Mouse (Mus musculus): Measurements from ENCODE around the gene Tmem139. TPM values are rescaled to one million over a fixed set of nuclear protein-coding genes. Genes with fewer than 3 reads are reported as not detected.
A peak's percentile ranks its signal among the peaks of the same experiment; 100 is the strongest.

Gene Tmem139
- polyA plus RNA-seq (2014; fragmentation: Nextera tagmentation; extraction: Ambion mirVana) = 0.27 and 0.35 TPM in 2 replicates

DNA sequence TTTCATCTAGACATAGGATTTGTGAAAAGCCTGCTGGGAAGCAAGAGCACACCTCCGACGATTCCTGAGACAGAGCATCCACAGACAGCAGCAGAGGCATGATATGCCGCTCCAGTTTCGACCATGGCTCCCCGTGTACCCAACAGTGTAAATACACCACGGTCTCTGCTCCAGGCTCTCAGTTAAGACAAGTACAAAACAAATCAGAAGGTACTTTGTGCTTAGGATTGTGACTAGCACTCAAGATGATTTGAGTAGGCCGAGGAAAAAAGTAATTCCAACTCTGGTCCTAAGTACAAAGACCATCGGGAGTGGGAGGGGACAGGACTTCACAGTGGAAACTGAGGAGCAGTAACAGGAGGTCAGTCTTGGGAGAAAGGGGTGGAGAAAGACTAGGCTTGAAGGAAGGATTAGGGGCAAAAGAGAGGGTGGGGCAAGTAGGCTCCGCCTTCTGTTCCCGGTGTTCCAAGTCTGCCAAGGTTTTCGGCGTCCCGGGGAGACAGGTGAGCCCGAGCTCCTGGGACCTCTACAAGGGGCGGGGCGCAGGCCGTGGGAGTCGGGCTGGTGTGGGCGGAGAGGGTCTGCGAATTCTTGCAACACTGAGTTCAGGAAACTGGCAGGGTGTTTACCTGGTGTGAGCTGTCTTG lies at the start of gene Tmem139:
Tmem139 (plus strand) TSS at position 447 of the 647 bp plus-strand sequence.
- Histone ChIP-seq H3K4me3 (ENCODE audit: low read depth, low read length) (no peak within 1 kb of the TSS), H3K9me3 (ENCODE audit: control insufficient read depth, low read length) (no peaks in the 10 kb centered on the region), H3K27ac (ENCODE audit: low read depth, low read length) (no peak within 1 kb of the TSS), H3K36me3 (ENCODE audit: control insufficient read depth, insufficient read depth, low read length) (no peaks in the 10 kb centered on the region), H3K27me3 (ENCODE audit: control insufficient read depth, insufficient read depth, low read length) (no peaks in the 10 kb centered on the region), H3K9ac (ENCODE audit: low read length) (no peak within 1 kb of the TSS), H3K4me1 (ENCODE audit: control insufficient read depth, insufficient read depth, low read length) (0 out of 2 replicates have a peak, but pooled peaks cover 2% of the 10 kb centered on the region), H3K4me2 (ENCODE audit: low read depth) (no peak within 1 kb of the TSS)
- DNase-seq (ENCODE audit: low spot score) = no peak
- ATAC-seq (ENCODE audit: insufficient read depth, low FRiP score, low TSS enrichment) = no peak
- 16% methylated on average over 20 of the region's 20 CpGs for WGBS

DNA sequence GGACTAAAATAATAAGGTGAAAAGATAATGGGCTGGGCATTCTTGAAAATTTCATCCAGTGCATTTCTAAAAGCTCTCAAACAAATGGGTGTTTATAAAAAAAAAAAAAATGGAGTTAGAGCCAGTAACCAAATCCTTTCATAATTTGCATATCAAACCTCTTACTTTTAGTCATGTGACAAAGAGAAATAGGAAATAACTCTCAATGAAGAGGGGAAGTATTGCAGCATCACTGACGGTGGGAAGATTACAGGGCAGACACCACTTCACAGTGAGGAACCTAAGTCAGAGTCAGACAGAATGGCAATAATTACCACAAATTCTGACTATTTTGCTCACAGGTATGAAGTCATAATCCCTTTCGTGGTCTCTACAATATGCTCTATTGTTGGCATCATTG lies 46.7 kb upstream of the Tmem139 start, which contains the start of gene Tas2r144:
Tas2r144 (plus strand) TSS at position 301 of the 400 bp plus-strand sequence.
- Histone ChIP-seq H3K9me3 (ENCODE audit: control insufficient read depth, low read length) (no peaks in the 10 kb centered on the region), H3K27ac (ENCODE audit: low read depth, low read length) (no peak within 1 kb of the TSS), H3K4me2 (ENCODE audit: low read depth) (no peak within 1 kb of the TSS), H3K36me3 (ENCODE audit: control insufficient read depth, insufficient read depth, low read length) (no peaks in the 10 kb centered on the region), H3K9ac (ENCODE audit: low read length) (no peak within 1 kb of the TSS), H3K4me3 (ENCODE audit: low read depth, low read length) (no peak within 1 kb of the TSS), H3K4me1 (ENCODE audit: control insufficient read depth, insufficient read depth, low read length) (no peaks in the 10 kb centered on the region), H3K27me3 (ENCODE audit: control insufficient read depth, insufficient read depth, low read length) (no peaks in the 10 kb centered on the region)
- WGBS = 91% methylated on average over 2 of the region's 2 CpGs
- DNase-seq (ENCODE audit: low spot score) (no peak), ATAC-seq (ENCODE audit: insufficient read depth, low FRiP score, low TSS enrichment) (no peak)

- no peaks in the 10 kb centered on the region for H3K9me3 ChIP-seq (ENCODE audit: control insufficient read depth, low read length)
- 61% methylated on average over 3 of the region's 3 CpGs for WGBS
- no peak overlapping the region for H3K9ac ChIP-seq (ENCODE audit: low read length)
- H3K27me3 ChIP-seq (ENCODE audit: control insufficient read depth, insufficient read depth, low read length) = no peaks in the 10 kb centered on the region
- H3K27ac ChIP-seq (ENCODE audit: low read depth, low read length) = no peak overlapping the region
- H3K4me1 ChIP-seq (ENCODE audit: control insufficient read depth, insufficient read depth, low read length) = no peaks in the 10 kb centered on the region
- H3K36me3 ChIP-seq (ENCODE audit: control insufficient read depth, insufficient read depth, low read length) = no peaks in the 10 kb centered on the region
- no peak overlapping the region for H3K4me3 ChIP-seq (ENCODE audit: low read depth, low read length)
- no peak overlapping the region for H3K4me2 ChIP-seq (ENCODE audit: low read depth)
- ATAC-seq (ENCODE audit: insufficient read depth, low FRiP score, low TSS enrichment) (no peak), DNase-seq (ENCODE audit: low spot score) (no peak)
These were observed 39.5 kb upstream of the Tmem139 start for GRCm38 (mm10) chr6:42222286-42222685.

GRCm38 (mm10) chr6:42225046-42225445 lies 36.7 kb upstream of the Tmem139 start:
- ATAC-seq (ENCODE audit: insufficient read depth, low FRiP score, low TSS enrichment) = no peak
- no peaks in the 10 kb centered on the region for H3K36me3 ChIP-seq (ENCODE audit: control insufficient read depth, insufficient read depth, low read length)
- H3K9ac ChIP-seq (ENCODE audit: low read length) = no peak overlapping the region
- no peak overlapping the region for H3K4me2 ChIP-seq (ENCODE audit: low read depth)
- H3K27ac ChIP-seq (ENCODE audit: low read depth, low read length) = no peak overlapping the region
- no peaks in the 10 kb centered on the region for H3K4me1 ChIP-seq (ENCODE audit: control insufficient read depth, insufficient read depth, low read length)
- DNase-seq (ENCODE audit: low spot score) = no peak
- H3K4me3 ChIP-seq (ENCODE audit: low read depth, low read length) = no peak overlapping the region
- H3K9me3 ChIP-seq (ENCODE audit: control insufficient read depth, low read length) = no peaks in the 10 kb centered on the region
- WGBS = 79% methylated on average over 4 of the region's 4 CpGs
- H3K27me3 ChIP-seq (ENCODE audit: control insufficient read depth, insufficient read depth, low read length) = no peaks in the 10 kb centered on the region

DNA sequence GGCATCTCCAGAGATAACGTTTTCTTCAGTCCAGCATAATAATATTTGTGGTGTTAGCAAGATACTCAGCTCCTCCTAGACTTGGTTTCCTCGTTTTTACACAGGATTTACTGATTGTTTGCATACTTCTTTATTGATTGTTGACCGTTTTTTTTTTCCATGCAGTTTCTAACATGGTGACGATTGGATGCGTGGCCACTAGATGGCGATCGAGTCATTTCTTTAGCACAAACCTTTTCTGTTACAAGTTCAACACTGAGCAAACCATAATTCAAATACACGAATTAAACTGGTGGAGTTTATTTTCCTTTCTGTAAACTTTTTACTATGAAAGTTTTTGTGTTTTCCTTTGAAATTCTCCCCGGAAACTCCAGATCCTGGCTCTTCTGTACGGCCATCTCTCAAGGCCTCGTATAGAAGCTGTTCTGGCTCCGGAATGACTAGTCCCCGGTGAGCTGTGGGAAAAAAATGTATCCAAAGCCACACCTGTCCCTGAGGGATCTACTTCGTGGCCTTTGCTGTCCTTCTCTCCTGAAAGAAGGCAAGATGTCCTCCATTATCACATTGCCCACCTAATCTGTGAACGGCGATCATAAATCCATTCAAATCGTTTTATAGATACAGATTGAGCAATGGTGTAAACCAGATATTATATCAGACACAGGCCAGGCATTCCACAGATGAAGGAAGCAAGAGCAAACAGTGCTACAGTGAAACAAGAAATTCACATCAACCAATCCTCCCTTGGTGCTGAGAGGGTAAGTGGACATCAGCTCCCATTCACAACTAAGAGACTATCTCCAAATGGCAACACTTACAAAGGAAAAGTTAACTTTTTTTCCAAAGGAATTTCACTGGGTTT lies 34.3 kb upstream of the Tmem139 start:
- H3K4me3 ChIP-seq (ENCODE audit: low read depth, low read length) = no peak overlapping the region
- no peak for ATAC-seq (ENCODE audit: insufficient read depth, low FRiP score, low TSS enrichment)

GRCm38 (mm10) chr6:42229610-42230009 lies 32.2 kb upstream of the Tmem139 start:
- Histone ChIP-seq H3K27ac (ENCODE audit: low read depth, low read length) (no peak overlapping the region), H3K9ac (ENCODE audit: low read length) (no peak overlapping the region), H3K9me3 (ENCODE audit: control insufficient read depth, low read length) (no peaks in the 10 kb centered on the region), H3K36me3 (ENCODE audit: control insufficient read depth, insufficient read depth, low read length) (no peaks in the 10 kb centered on the region), H3K27me3 (ENCODE audit: control insufficient read depth, insufficient read depth, low read length) (no peaks in the 10 kb centered on the region), H3K4me2 (ENCODE audit: low read depth) (no peak overlapping the region), H3K4me1 (ENCODE audit: control insufficient read depth, insufficient read depth, low read length) (no peaks in the 10 kb centered on the region), H3K4me3 (ENCODE audit: low read depth, low read length) (no peak overlapping the region)
- 77% methylated on average over 4 of the region's 4 CpGs for WGBS
- DNase-seq (ENCODE audit: low spot score) = no peak
- ATAC-seq (ENCODE audit: insufficient read depth, low FRiP score, low TSS enrichment) = no peak

More for the DNA sequence above, 34.3 kb upstream of the Tmem139 start:
- no peak overlapping the region for H3K27ac ChIP-seq (ENCODE audit: low read depth, low read length)
- no peaks in the 10 kb centered on the region for H3K36me3 ChIP-seq (ENCODE audit: control insufficient read depth, insufficient read depth, low read length)
- no peaks in the 10 kb centered on the region for H3K4me1 ChIP-seq (ENCODE audit: control insufficient read depth, insufficient read depth, low read length)
- no peak overlapping the region for H3K9ac ChIP-seq (ENCODE audit: low read length)
- no peaks in the 10 kb centered on the region for H3K27me3 ChIP-seq (ENCODE audit: control insufficient read depth, insufficient read depth, low read length)
- WGBS = 36% methylated on average over 17 of the region's 17 CpGs
- peak; percentile 63 for DNase-seq (ENCODE audit: low spot score)
- H3K4me2 ChIP-seq (ENCODE audit: low read depth) = no peak overlapping the region
- H3K9me3 ChIP-seq (ENCODE audit: control insufficient read depth, low read length) = no peaks in the 10 kb centered on the region

- no peak for ATAC-seq (ENCODE audit: insufficient read depth, low FRiP score, low TSS enrichment)
- WGBS = 88% methylated on average over 3 of the region's 3 CpGs
- no peaks in the 10 kb centered on the region for H3K9me3 ChIP-seq (ENCODE audit: control insufficient read depth, low read length)
These were observed 30.6 kb upstream of the Tmem139 start for GRCm38 (mm10) chr6:42231191-42231590.

GRCm38 (mm10) chr6:42237276-42237805 lies 24.4 kb upstream of the Tmem139 start:
- no peaks in the 10 kb centered on the region for H3K36me3 ChIP-seq (ENCODE audit: control insufficient read depth, insufficient read depth, low read length)
- no peak overlapping the region for H3K4me3 ChIP-seq (ENCODE audit: low read depth, low read length)
- DNase-seq (ENCODE audit: low spot score) (no peak), ATAC-seq (ENCODE audit: insufficient read depth, low FRiP score, low TSS enrichment) (no peak)
- H3K4me2 ChIP-seq (ENCODE audit: low read depth) = no peak overlapping the region
- H3K27me3 ChIP-seq (ENCODE audit: control insufficient read depth, insufficient read depth, low read length) = no peaks in the 10 kb centered on the region
- 78% methylated on average over 6 of the region's 6 CpGs for WGBS
- no peaks in the 10 kb centered on the region for H3K9me3 ChIP-seq (ENCODE audit: control insufficient read depth, low read length)
- H3K27ac ChIP-seq (ENCODE audit: low read depth, low read length) = no peak overlapping the region
- H3K9ac ChIP-seq (ENCODE audit: low read length) = no peak overlapping the region
- no peaks in the 10 kb centered on the region for H3K4me1 ChIP-seq (ENCODE audit: control insufficient read depth, insufficient read depth, low read length)

More at GRCm38 (mm10) chr6:42231191-42231590, 30.6 kb upstream of the Tmem139 start:
- Histone ChIP-seq H3K9ac (ENCODE audit: low read length) (no peak overlapping the region), H3K4me2 (ENCODE audit: low read depth) (no peak overlapping the region), H3K4me1 (ENCODE audit: control insufficient read depth, insufficient read depth, low read length) (no peaks in the 10 kb centered on the region), H3K27ac (ENCODE audit: low read depth, low read length) (no peak overlapping the region), H3K4me3 (ENCODE audit: low read depth, low read length) (no peak overlapping the region), H3K36me3 (ENCODE audit: control insufficient read depth, insufficient read depth, low read length) (no peaks in the 10 kb centered on the region), H3K27me3 (ENCODE audit: control insufficient read depth, insufficient read depth, low read length) (no peaks in the 10 kb centered on the region)
- no peak for DNase-seq (ENCODE audit: low spot score)
